Mouse (Mus musculus): Measurements from ENCODE around the gene Polr2f. TPM values are rescaled to one million over a fixed set of nuclear protein-coding genes. Genes with fewer than 3 reads are reported as not detected.
A peak's percentile ranks its signal among the peaks of the same experiment; 100 is the strongest.

Polr2f gene
- polyA plus RNA-seq, 1 experiment from 2014 or later, result 256 TPM

GRCm38 (mm10) chr15:79131442-79131841 is 9.4 kb upstream of the Polr2f start:
- Histone ChIP-seq H3K4me2 (replicated peaks; ENCODE audit: low read depth) (no peak overlapping the region), H3K9me3 (ENCODE audit: control insufficient read depth) (no peaks in the 10 kb centered on the region), H3K4me3 (ENCODE audit: low read depth, low read length) (no peak overlapping the region), H3K4me1 (replicated peaks; ENCODE audit: control insufficient read depth, insufficient read depth, low read length) (no peaks in the 10 kb centered on the region), H3K27me3 (replicated peaks; ENCODE audit: control insufficient read depth, insufficient read depth, low read length) (no peaks in the 10 kb centered on the region), H3K36me3 (ENCODE audit: control insufficient read depth, insufficient read depth) (peaks cover 66% of the 10 kb centered on the region), H3K9ac (ENCODE audit: low read depth, low read length) (no peak overlapping the region), H3K27ac (ENCODE audit: low read depth, low read length) (no peak overlapping the region)
- WGBS, result 67% methylated on average over 7 of the region's 7 CpGs
- no peak for TF ChIP-seq CTCF (IDR thresholded peaks at IDR 0.05; ENCODE audit: low read depth)
- ATAC-seq, result no peak

GRCm38 (mm10) chr15:79133191-79133661 is 7.6 kb upstream of the Polr2f start:
- no peaks in the 10 kb centered on the region for H3K9me3 ChIP-seq (ENCODE audit: control insufficient read depth)
- no peaks in the 10 kb centered on the region for H3K27me3 ChIP-seq (replicated peaks; ENCODE audit: control insufficient read depth, insufficient read depth, low read length)
- no peak overlapping the region for H3K9ac ChIP-seq (ENCODE audit: low read depth, low read length)
- 77% methylated on average over 6 of the region's 6 CpGs for WGBS
- H3K4me2 ChIP-seq (replicated peaks; ENCODE audit: low read depth), result no peak overlapping the region
- H3K4me1 ChIP-seq (replicated peaks; ENCODE audit: control insufficient read depth, insufficient read depth, low read length), result no peaks in the 10 kb centered on the region
- ATAC-seq, result no peak
- H3K27ac ChIP-seq (ENCODE audit: low read depth, low read length), result no peak overlapping the region
- no peak overlapping the region for H3K4me3 ChIP-seq (ENCODE audit: low read depth, low read length)
- TF ChIP-seq CTCF (IDR thresholded peaks at IDR 0.05; ENCODE audit: low read depth), result no peak
- peaks cover 48% of the 10 kb centered on the region for H3K36me3 ChIP-seq (ENCODE audit: control insufficient read depth, insufficient read depth)

- Histone ChIP-seq H3K9ac (ENCODE audit: low read depth, low read length) (no peak overlapping the region), H3K9me3 (ENCODE audit: control insufficient read depth) (no peaks in the 10 kb centered on the region), H3K27me3 (replicated peaks; ENCODE audit: control insufficient read depth, insufficient read depth, low read length) (no peaks in the 10 kb centered on the region), H3K27ac (ENCODE audit: low read depth, low read length) (no peak overlapping the region), H3K4me1 (replicated peaks; ENCODE audit: control insufficient read depth, insufficient read depth, low read length) (no peaks in the 10 kb centered on the region), H3K4me3 (ENCODE audit: low read depth, low read length) (no peak overlapping the region), H3K4me2 (replicated peaks; ENCODE audit: low read depth) (no peak overlapping the region), H3K36me3 (ENCODE audit: control insufficient read depth, insufficient read depth) (peaks cover 40% of the 10 kb centered on the region)
- TF ChIP-seq CTCF (IDR thresholded peaks at IDR 0.05; ENCODE audit: low read depth), result no peak
- 85% methylated on average over 9 of the region's 9 CpGs for WGBS
- ATAC-seq, result no peak
Observed at GRCm38 (mm10) chr15:79134496-79135270, 6.1 kb upstream of the Polr2f start.

- ATAC-seq, result no peak
- no peaks in the 10 kb centered on the region for H3K27me3 ChIP-seq (replicated peaks; ENCODE audit: control insufficient read depth, insufficient read depth, low read length)
- H3K4me2 ChIP-seq (replicated peaks; ENCODE audit: low read depth), result no peak overlapping the region
- no peaks in the 10 kb centered on the region for H3K9me3 ChIP-seq (ENCODE audit: control insufficient read depth)
- 73% methylated on average over 9 of the region's 9 CpGs for WGBS
- peaks cover 33% of the 10 kb centered on the region for H3K36me3 ChIP-seq (ENCODE audit: control insufficient read depth, insufficient read depth)
- no peaks in the 10 kb centered on the region for H3K4me1 ChIP-seq (replicated peaks; ENCODE audit: control insufficient read depth, insufficient read depth, low read length)
- H3K9ac ChIP-seq (ENCODE audit: low read depth, low read length), result no peak overlapping the region
- no peak for TF ChIP-seq CTCF (IDR thresholded peaks at IDR 0.05; ENCODE audit: low read depth)
- no peak overlapping the region for H3K4me3 ChIP-seq (ENCODE audit: low read depth, low read length)
- no peak overlapping the region for H3K27ac ChIP-seq (ENCODE audit: low read depth, low read length)
Observed at GRCm38 (mm10) chr15:79135332-79135731, 5.5 kb upstream of the Polr2f start.

GRCm38 (mm10) chr15:79135783-79136575 is 4.8 kb upstream of the Polr2f start:
- ATAC-seq, result no peak
- Histone ChIP-seq H3K36me3 (ENCODE audit: control insufficient read depth, insufficient read depth) (peaks cover 27% of the 10 kb centered on the region), H3K27me3 (replicated peaks; ENCODE audit: control insufficient read depth, insufficient read depth, low read length) (no peaks in the 10 kb centered on the region), H3K4me2 (replicated peaks; ENCODE audit: low read depth) (no peak overlapping the region), H3K4me3 (ENCODE audit: low read depth, low read length) (no peak overlapping the region), H3K9ac (ENCODE audit: low read depth, low read length) (no peak overlapping the region), H3K27ac (ENCODE audit: low read depth, low read length) (no peak overlapping the region), H3K4me1 (replicated peaks; ENCODE audit: control insufficient read depth, insufficient read depth, low read length) (0 out of 2 replicates have a peak, but pooled peaks cover 3% of the 10 kb centered on the region), H3K9me3 (ENCODE audit: control insufficient read depth) (no peaks in the 10 kb centered on the region)
- 70% methylated on average over 11 of the region's 11 CpGs for WGBS
- no peak for TF ChIP-seq CTCF (IDR thresholded peaks at IDR 0.05; ENCODE audit: low read depth)

- WGBS, result 57% methylated on average over 10 of the region's 10 CpGs
- no peaks in the 10 kb centered on the region for H3K27me3 ChIP-seq (replicated peaks; ENCODE audit: control insufficient read depth, insufficient read depth, low read length)
- H3K4me2 ChIP-seq (replicated peaks; ENCODE audit: low read depth), result no peak overlapping the region
- TF ChIP-seq CTCF (IDR thresholded peaks at IDR 0.05; ENCODE audit: low read depth), result peak; percentile 75
- no peak overlapping the region for H3K9ac ChIP-seq (ENCODE audit: low read depth, low read length)
- H3K27ac ChIP-seq (ENCODE audit: low read depth, low read length), result no peak overlapping the region
- H3K4me3 ChIP-seq (ENCODE audit: low read depth, low read length), result no peak overlapping the region
- peaks cover 7% of the 10 kb centered on the region for H3K36me3 ChIP-seq (ENCODE audit: control insufficient read depth, insufficient read depth)
- no peaks in the 10 kb centered on the region for H3K9me3 ChIP-seq (ENCODE audit: control insufficient read depth)
- H3K4me1 ChIP-seq (replicated peaks; ENCODE audit: control insufficient read depth, insufficient read depth, low read length), result 0 out of 2 replicates have a peak, but pooled peaks cover 3% of the 10 kb centered on the region
- no peak for ATAC-seq
Observed at GRCm38 (mm10) chr15:79139640-79140039, 1.2 kb upstream of the Polr2f start.

Data from intestine, postnatal 0 days (tissue).